8 mouse cellular contexts compared by ENCODE assay signal in the genomic region with DNA sequence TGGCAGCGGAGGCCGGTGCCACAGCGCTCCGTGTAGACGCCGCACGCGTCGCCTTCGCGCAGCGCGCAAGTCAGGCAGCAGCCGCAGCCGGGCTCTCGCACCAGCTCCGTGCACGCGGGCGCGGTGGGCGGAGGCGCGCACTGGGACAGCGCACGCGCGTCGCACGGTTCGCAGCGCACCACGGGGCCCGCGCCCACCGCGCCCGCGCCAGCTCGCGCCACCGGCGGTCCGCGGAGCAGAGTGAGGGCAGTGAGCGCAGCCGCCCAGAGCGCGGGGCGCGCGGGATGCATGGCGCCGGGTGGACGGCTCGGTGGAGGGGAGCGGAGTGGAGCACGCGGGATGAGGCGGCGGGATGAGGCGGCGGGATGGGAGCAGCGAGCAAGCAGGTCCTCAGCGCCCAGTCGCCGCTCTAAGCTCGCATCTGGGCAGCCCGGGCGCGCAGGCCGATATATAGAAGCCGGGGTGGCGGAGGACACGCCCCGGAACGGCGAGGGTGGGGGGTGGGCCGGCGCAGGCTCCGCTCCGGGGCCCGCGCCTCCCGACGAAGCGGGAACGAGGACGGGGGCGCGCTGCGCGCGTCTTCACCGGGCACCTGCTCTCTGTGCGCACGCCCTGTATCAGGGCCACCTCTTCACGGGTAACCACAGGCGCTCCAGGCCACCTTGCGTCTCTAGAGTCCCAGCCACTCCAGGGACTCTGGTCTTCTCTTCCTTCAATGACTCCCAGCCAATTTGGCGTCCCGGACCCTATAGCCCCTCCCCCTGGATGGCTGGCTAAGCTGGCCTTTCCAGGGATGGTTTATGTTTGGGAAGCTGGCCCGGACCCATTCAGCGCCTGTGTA. TPM values are rescaled to one million over a fixed set of nuclear protein-coding genes. Genes with fewer than 3 reads are reported as not detected.
DNase-seq lines count a peak whose midpoint lies in the region; ATAC-seq and TF ChIP-seq lines count a peak whose summit lies in the region.

TSS of gene Igfbp3 (minus strand) at position 423 of the 841 bp plus-strand sequence.

- WGBS in embryonic facial prominence, embryonic 13.5 days = under 1% methylated on average over 97 of the region's 104 CpGs
- under 1% methylated on average over 50 of the region's 104 CpGs for WGBS in kidney, postnatal 0 days
- under 1% methylated on average over 100 of the region's 104 CpGs for WGBS in limb, embryonic 15.5 days
- WGBS in neural tube, embryonic 14.5 days = under 1% methylated on average over 67 of the region's 104 CpGs

- peaks cover 42% of the 10 kb centered on the region for H3K4me1 ChIP-seq in embryonic facial prominence, embryonic 13.5 days
- 0 out of 2 replicates have a peak, but pooled peaks cover 9% of the 10 kb centered on the region for H3K4me1 ChIP-seq in kidney, postnatal 0 days (replicated peaks; ENCODE audit: insufficient read depth, low read length)
- H3K4me1 ChIP-seq in limb, embryonic 15.5 days = peaks cover 42% of the 10 kb centered on the region
- peaks cover 21% of the 10 kb centered on the region; the same call in 1 of the 2 replicates for H3K4me1 ChIP-seq in neural tube, embryonic 14.5 days (ENCODE audit: control insufficient read depth, insufficient read depth, low read length)

- peak within 1 kb of the TSS; percentile 94 for H3K4me2 ChIP-seq in embryonic facial prominence, embryonic 13.5 days
- peak within 1 kb of the TSS; percentile 85 for H3K4me2 ChIP-seq in kidney, postnatal 0 days (ENCODE audit: low read length)
- H3K4me2 ChIP-seq in limb, embryonic 15.5 days = peak within 1 kb of the TSS; percentile 94
- H3K4me2 ChIP-seq in neural tube, embryonic 14.5 days (ENCODE audit: low read depth, low read length) = peak within 1 kb of the TSS; percentile 95

- peak; percentile 78 for ATAC-seq in embryonic facial prominence, embryonic 13.5 days (ENCODE audit: insufficient number of reproducible peaks, insufficient read depth, low FRiP score, low TSS enrichment, low read depth)
- ATAC-seq in kidney, postnatal 0 days (replicated peaks; ENCODE audit: low FRiP score, low read depth) = peak; percentile 72
- peak; percentile 73 for ATAC-seq in limb, embryonic 15.5 days (ENCODE audit: insufficient number of reproducible peaks, low FRiP score, low TSS enrichment, low read depth)
- peak; percentile 91 for ATAC-seq in neural tube, embryonic 14.5 days (ENCODE audit: low read depth)

- peaks cover 33% of the 10 kb centered on the region for H3K27me3 ChIP-seq in embryonic facial prominence, embryonic 13.5 days
- H3K27me3 ChIP-seq in kidney, postnatal 0 days (ENCODE audit: insufficient read depth, low read length) = peaks cover 8% of the 10 kb centered on the region; the same call in 1 of the 2 replicates
- peaks cover 35% of the 10 kb centered on the region for H3K27me3 ChIP-seq in limb, embryonic 15.5 days
- H3K27me3 ChIP-seq in neural tube, embryonic 14.5 days (ENCODE audit: control insufficient read depth, insufficient read depth, low read length) = peaks cover 5% of the 10 kb centered on the region; the same call in 1 of the 2 replicates

- H3K9me3 ChIP-seq in embryonic facial prominence, embryonic 13.5 days = no peaks in the 10 kb centered on the region
- no peaks in the 10 kb centered on the region for H3K9me3 ChIP-seq in kidney, postnatal 0 days (replicated peaks; ENCODE audit: low read length)
- H3K9me3 ChIP-seq in limb, embryonic 15.5 days = no peaks in the 10 kb centered on the region
- no peaks in the 10 kb centered on the region for H3K9me3 ChIP-seq in neural tube, embryonic 14.5 days (ENCODE audit: control insufficient read depth, low read length)

- peaks cover 12% of the 10 kb centered on the region for H3K36me3 ChIP-seq in embryonic facial prominence, embryonic 13.5 days
- 0 out of 2 replicates have a peak, but pooled peaks cover 8% of the 10 kb centered on the region for H3K36me3 ChIP-seq in kidney, postnatal 0 days (ENCODE audit: insufficient read depth, low read length)
- peaks cover 6% of the 10 kb centered on the region for H3K36me3 ChIP-seq in limb, embryonic 15.5 days
- no peaks in the 10 kb centered on the region for H3K36me3 ChIP-seq in neural tube, embryonic 14.5 days (ENCODE audit: control insufficient read depth, insufficient read depth, low read length)

- H3K27ac ChIP-seq in embryonic facial prominence, embryonic 13.5 days = peak within 1 kb of the TSS; percentile 72
- H3K27ac ChIP-seq in kidney, postnatal 0 days = peak within 1 kb of the TSS; percentile 66; the same call in 1 of the 2 replicates
- H3K27ac ChIP-seq in limb, embryonic 15.5 days = peak within 1 kb of the TSS; percentile 84
- peak within 1 kb of the TSS; percentile 76 for H3K27ac ChIP-seq in neural tube, embryonic 14.5 days (ENCODE audit: low read depth, low read length)

- H3K4me3 ChIP-seq in embryonic facial prominence, embryonic 13.5 days = peak within 1 kb of the TSS; percentile 67
- H3K4me3 ChIP-seq in kidney, postnatal 0 days (replicated peaks; ENCODE audit: low read depth, low read length) = peak within 1 kb of the TSS; percentile 62
- peak within 1 kb of the TSS; percentile 67 for H3K4me3 ChIP-seq in limb, embryonic 15.5 days
- H3K4me3 ChIP-seq in neural tube, embryonic 14.5 days (ENCODE audit: low read depth, low read length) = peak within 1 kb of the TSS; percentile 54

- TF ChIP-seq CTCF in kidney, postnatal 0 days (IDR thresholded peaks at IDR 0.05; ENCODE audit: low read depth) = no peak

- DNase-seq in thymus, postnatal 0 days (ENCODE audit: low spot score) = peak; percentile 9
- no peak for DNase-seq in thymus, adult 18-20 months
- no peak for DNase-seq in heart, adult 8-10 months (ENCODE audit: low spot score)
- DNase-seq in kidney, postnatal 0 days (ENCODE audit: low spot score) = peak; percentile 57
- DNase-seq in spleen, adult 18-20 months = no peak

- peak within 1 kb of the TSS; percentile 81 for H3K9ac ChIP-seq in embryonic facial prominence, embryonic 13.5 days
- peak within 1 kb of the TSS; percentile 62 for H3K9ac ChIP-seq in kidney, postnatal 0 days (ENCODE audit: low read depth, low read length)
- peak within 1 kb of the TSS; percentile 55 for H3K9ac ChIP-seq in limb, embryonic 15.5 days
- peak within 1 kb of the TSS; percentile 72 for H3K9ac ChIP-seq in neural tube, embryonic 14.5 days (replicated peaks; ENCODE audit: low read depth, low read length)

RNA-seq across cellular contexts. Expression of gene Igfbp3, which starts in this region (rescaled TPM):
- polyA plus RNA-seq in thymus, postnatal 0 days (2015; fragmentation: Nextera tagmentation; extraction: Ambion mirVana) = 28.2 and 30.6 TPM in 2 replicates
- polyA plus RNA-seq in embryonic facial prominence, embryonic 13.5 days (2015; fragmentation: Nextera tagmentation; extraction: Ambion mirVana) = 113 and 143 TPM in 2 replicates
- total RNA-seq in heart, adult 8-10 months (2022) = 10 to 100 TPM; 19.5 to 46.4 (median 24.3) TPM
- 217 and 221 TPM in 2 replicates for polyA plus RNA-seq in kidney, postnatal 0 days (2015; fragmentation: Nextera tagmentation; extraction: Ambion mirVana)
- 137 and 148 TPM in 2 replicates for polyA plus RNA-seq in limb, embryonic 15.5 days (2015; fragmentation: Nextera tagmentation; extraction: Ambion mirVana)
- polyA plus RNA-seq in neural tube, embryonic 14.5 days (2014; fragmentation: Nextera tagmentation; extraction: Ambion mirVana) = 14.2 and 23.3 TPM in 2 replicates

Comparison
In these comparisons a context has a peak if more than half of its experiments do, and no peak if none do; other contexts are left out.
1. DNase-seq: peak in thymus, postnatal 0 days (single experiment) and kidney, postnatal 0 days (single experiment); none in thymus, adult 18-20 months (0 of 2), heart, adult 8-10 months (single experiment) and spleen, adult 18-20 months (0 of 2).
2. Peak in every context shown above with its lines, with median percentiles within 50 percentile points of each other: ATAC-seq, H3K27ac ChIP-seq, H3K4me2 ChIP-seq, H3K4me3 ChIP-seq and H3K9ac ChIP-seq.